Mouse (Mus musculus): ENCODE measurements at regions not wholly inside any gene's neighbourhood (a gene's known extent, or its start where the extent isn't known, plus 50 kb on each side); places are given as distances from the start of the nearest gene placed in this dataset.

- WGBS, result 85% methylated on average over 4 of the region's 4 CpGs
Observed at GRCm38 (mm10) chr14:74182996-74183395, 457.6 kb upstream of the Htr2a start.

GRCm38 (mm10) chr14:74201710-74202109, 438.9 kb upstream of the Htr2a start:
- H3K36me3 ChIP-seq (ENCODE audit: insufficient read depth), result no peaks in the 10 kb centered on the region
- no peak for DNase-seq
- H3K4me1 ChIP-seq (ENCODE audit: insufficient read depth), result no peaks in the 10 kb centered on the region
- no peak overlapping the region for H3K4me2 ChIP-seq
- no peak overlapping the region for H3K27ac ChIP-seq (ENCODE audit: low read depth)
- no peak overlapping the region for H3K4me3 ChIP-seq (ENCODE audit: low read depth, low read length)
- H3K9me3 ChIP-seq (ENCODE audit: low read depth, low read length), result no peaks in the 10 kb centered on the region
- H3K9ac ChIP-seq, result no peak overlapping the region
- TF ChIP-seq CTCF (IDR thresholded peaks at IDR 0.05; ENCODE audit: low read depth), result no peak
- WGBS, result 80% methylated on average over 2 of the region's 2 CpGs
- H3K27me3 ChIP-seq (ENCODE audit: insufficient read depth, low read length), result no peaks in the 10 kb centered on the region
- no peak for ATAC-seq (ENCODE audit: insufficient read depth)

More at GRCm38 (mm10) chr14:74182996-74183395, 457.6 kb upstream of the Htr2a start:
- Histone ChIP-seq H3K27ac (ENCODE audit: low read depth) (no peak overlapping the region), H3K9me3 (ENCODE audit: low read depth, low read length) (no peaks in the 10 kb centered on the region), H3K9ac (no peak overlapping the region), H3K4me2 (no peak overlapping the region), H3K4me1 (ENCODE audit: insufficient read depth) (no peaks in the 10 kb centered on the region), H3K36me3 (ENCODE audit: insufficient read depth) (no peaks in the 10 kb centered on the region), H3K4me3 (ENCODE audit: low read depth, low read length) (no peak overlapping the region), H3K27me3 (ENCODE audit: insufficient read depth, low read length) (no peaks in the 10 kb centered on the region)
- TF ChIP-seq CTCF (IDR thresholded peaks at IDR 0.05; ENCODE audit: low read depth), result no peak
- ATAC-seq (ENCODE audit: insufficient read depth) (no peak), DNase-seq (no peak)

GRCm38 (mm10) chr14:74205011-74205410, 435.6 kb upstream of the Htr2a start:
- no peak overlapping the region for H3K4me3 ChIP-seq (ENCODE audit: low read depth, low read length)
- DNase-seq (no peak), ATAC-seq (ENCODE audit: insufficient read depth) (no peak)
- 61% methylated on average over 1 of the region's 1 CpGs for WGBS
- H3K9me3 ChIP-seq (ENCODE audit: low read depth, low read length), result no peaks in the 10 kb centered on the region
- H3K36me3 ChIP-seq (ENCODE audit: insufficient read depth), result no peaks in the 10 kb centered on the region
- H3K27me3 ChIP-seq (ENCODE audit: insufficient read depth, low read length), result no peaks in the 10 kb centered on the region
- no peak overlapping the region for H3K27ac ChIP-seq (ENCODE audit: low read depth)
- no peak overlapping the region for H3K9ac ChIP-seq
- no peaks in the 10 kb centered on the region for H3K4me1 ChIP-seq (ENCODE audit: insufficient read depth)
- no peak overlapping the region for H3K4me2 ChIP-seq
- no peak for TF ChIP-seq CTCF (IDR thresholded peaks at IDR 0.05; ENCODE audit: low read depth)

GRCm38 (mm10) chr14:74217914-74218446, 422.7 kb upstream of the Htr2a start:
- ATAC-seq (ENCODE audit: insufficient read depth), result no peak
- Histone ChIP-seq H3K9ac (no peak overlapping the region), H3K4me1 (ENCODE audit: insufficient read depth) (no peaks in the 10 kb centered on the region), H3K27me3 (ENCODE audit: insufficient read depth, low read length) (no peaks in the 10 kb centered on the region), H3K27ac (ENCODE audit: low read depth) (no peak overlapping the region), H3K4me3 (ENCODE audit: low read depth, low read length) (no peak overlapping the region), H3K4me2 (no peak overlapping the region), H3K9me3 (ENCODE audit: low read depth, low read length) (no peaks in the 10 kb centered on the region), H3K36me3 (ENCODE audit: insufficient read depth) (no peaks in the 10 kb centered on the region)
- DNase-seq, result no peak
- 53% methylated on average over 2 of the region's 2 CpGs for WGBS
- no peak for TF ChIP-seq CTCF (IDR thresholded peaks at IDR 0.05; ENCODE audit: low read depth)

GRCm38 (mm10) chr14:74219761-74220160, 420.9 kb upstream of the Htr2a start:
- no peaks in the 10 kb centered on the region for H3K4me1 ChIP-seq (ENCODE audit: insufficient read depth)
- no peak overlapping the region for H3K4me3 ChIP-seq (ENCODE audit: low read depth, low read length)
- no peak overlapping the region for H3K4me2 ChIP-seq
- 88% methylated on average over 3 of the region's 3 CpGs for WGBS
- no peaks in the 10 kb centered on the region for H3K9me3 ChIP-seq (ENCODE audit: low read depth, low read length)
- no peak overlapping the region for H3K9ac ChIP-seq
- TF ChIP-seq CTCF (IDR thresholded peaks at IDR 0.05; ENCODE audit: low read depth), result no peak
- no peak for DNase-seq
- H3K36me3 ChIP-seq (ENCODE audit: insufficient read depth), result no peaks in the 10 kb centered on the region
- H3K27me3 ChIP-seq (ENCODE audit: insufficient read depth, low read length), result no peaks in the 10 kb centered on the region
- no peak overlapping the region for H3K27ac ChIP-seq (ENCODE audit: low read depth)
- no peak for ATAC-seq (ENCODE audit: insufficient read depth)

GRCm38 (mm10) chr14:74222093-74222492, 418.5 kb upstream of the Htr2a start:
- Histone ChIP-seq H3K36me3 (ENCODE audit: insufficient read depth) (no peaks in the 10 kb centered on the region), H3K9ac (no peak overlapping the region), H3K27me3 (ENCODE audit: insufficient read depth, low read length) (no peaks in the 10 kb centered on the region), H3K27ac (ENCODE audit: low read depth) (no peak overlapping the region), H3K4me2 (no peak overlapping the region), H3K4me1 (ENCODE audit: insufficient read depth) (no peaks in the 10 kb centered on the region), H3K9me3 (ENCODE audit: low read depth, low read length) (no peaks in the 10 kb centered on the region), H3K4me3 (ENCODE audit: low read depth, low read length) (no peak overlapping the region)
- no peak for TF ChIP-seq CTCF (IDR thresholded peaks at IDR 0.05; ENCODE audit: low read depth)
- ATAC-seq (ENCODE audit: insufficient read depth) (no peak), DNase-seq (no peak)
- 69% methylated on average over 1 of the region's 1 CpGs for WGBS

- Histone ChIP-seq H3K27me3 (ENCODE audit: insufficient read depth, low read length) (no peaks in the 10 kb centered on the region), H3K27ac (ENCODE audit: low read depth) (no peak overlapping the region), H3K9ac (no peak overlapping the region), H3K4me2 (no peak overlapping the region), H3K9me3 (ENCODE audit: low read depth, low read length) (no peaks in the 10 kb centered on the region), H3K4me3 (ENCODE audit: low read depth, low read length) (no peak overlapping the region), H3K4me1 (ENCODE audit: insufficient read depth) (no peaks in the 10 kb centered on the region), H3K36me3 (ENCODE audit: insufficient read depth) (no peaks in the 10 kb centered on the region)
- no peak for TF ChIP-seq CTCF (IDR thresholded peaks at IDR 0.05; ENCODE audit: low read depth)
- DNase-seq (no peak), ATAC-seq (ENCODE audit: insufficient read depth) (no peak)
- 66% methylated on average over 5 of the region's 5 CpGs for WGBS
Observed at GRCm38 (mm10) chr14:74229560-74230187, 411.0 kb upstream of the Htr2a start.
